Mouse (Mus musculus): ENCODE measurements around the gene B3gnt8.

B3gnt8 gene

GRCm38 (mm10) chr7:25657785-25658184, 31.3 kb downstream of the B3gnt8 start:
- DNase-seq (ENCODE audit: low spot score in 2 of 2): no peak

- DNase-seq (ENCODE audit: low spot score in 2 of 2): peak; percentile 100
These were observed 32.4 kb downstream of the B3gnt8 start, which contains the start of the genes Bckdha and Exosc5 for GRCm38 (mm10) chr7:25658657-25659472. Bckdha (minus strand) TSS chr7:25658981. Exosc5 (plus strand) TSS chr7:25659164.

- no peak for DNase-seq (ENCODE audit: low spot score in 2 of 2)
These were observed 39.9 kb downstream of the B3gnt8 start for GRCm38 (mm10) chr7:25666381-25666780.

- no peak for DNase-seq (ENCODE audit: low spot score in 2 of 2)
These were observed 42.7 kb downstream of the B3gnt8 start for GRCm38 (mm10) chr7:25669158-25669557.

GRCm38 (mm10) chr7:25669631-25670030, 43.2 kb downstream of the B3gnt8 start:
- no peak for DNase-seq (ENCODE audit: low spot score in 2 of 2)

DNA sequence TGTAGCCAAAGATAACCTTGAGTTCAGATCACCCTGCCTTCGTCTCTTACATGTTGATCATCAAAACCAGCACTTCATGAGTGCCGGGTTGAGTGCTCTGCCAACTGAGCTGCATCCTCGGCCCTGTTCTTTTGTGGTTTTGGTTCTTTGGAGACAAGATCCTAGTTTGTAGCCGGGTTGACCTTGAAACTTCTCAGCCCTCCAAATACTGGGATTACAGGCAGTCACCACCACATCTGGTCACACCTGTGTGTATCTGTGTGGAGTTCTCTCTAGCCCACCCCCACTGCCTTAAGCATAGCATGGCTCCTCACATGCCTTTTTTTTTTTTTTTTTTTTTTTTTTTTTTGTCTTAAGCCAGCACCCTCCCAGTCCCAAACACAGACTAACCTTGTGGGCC, 43.6 kb downstream of the B3gnt8 start:
- no peak for DNase-seq (ENCODE audit: low spot score in 2 of 2)

GRCm38 (mm10) chr7:25671686-25672085, 45.2 kb downstream of the B3gnt8 start:
- no peak for DNase-seq (ENCODE audit: low spot score in 2 of 2)

- DNase-seq (ENCODE audit: low spot score in 2 of 2): no peak
These were observed 46.0 kb downstream of the B3gnt8 start for GRCm38 (mm10) chr7:25672442-25672841.

DNA sequence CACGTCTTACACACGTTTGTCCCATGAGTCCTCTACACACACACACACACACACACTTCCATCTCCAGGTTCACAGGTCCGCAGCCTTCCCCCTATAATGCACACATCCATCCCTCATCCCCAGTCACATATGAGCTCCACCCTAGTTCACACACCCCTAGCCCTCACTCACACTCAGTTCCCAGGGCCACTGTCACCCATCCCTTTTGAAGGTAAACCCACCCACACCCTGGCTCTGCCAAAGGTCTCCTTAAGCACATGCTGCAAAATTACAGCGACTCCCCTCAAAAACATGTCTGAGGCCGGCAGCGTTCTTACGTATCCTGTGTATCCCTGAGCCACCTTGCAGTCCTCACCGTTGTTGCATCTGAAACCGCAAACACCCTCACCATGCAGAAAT, 47.8 kb downstream of the B3gnt8 start:
- DNase-seq (ENCODE audit: low spot score in 2 of 2): no peak

DNA sequence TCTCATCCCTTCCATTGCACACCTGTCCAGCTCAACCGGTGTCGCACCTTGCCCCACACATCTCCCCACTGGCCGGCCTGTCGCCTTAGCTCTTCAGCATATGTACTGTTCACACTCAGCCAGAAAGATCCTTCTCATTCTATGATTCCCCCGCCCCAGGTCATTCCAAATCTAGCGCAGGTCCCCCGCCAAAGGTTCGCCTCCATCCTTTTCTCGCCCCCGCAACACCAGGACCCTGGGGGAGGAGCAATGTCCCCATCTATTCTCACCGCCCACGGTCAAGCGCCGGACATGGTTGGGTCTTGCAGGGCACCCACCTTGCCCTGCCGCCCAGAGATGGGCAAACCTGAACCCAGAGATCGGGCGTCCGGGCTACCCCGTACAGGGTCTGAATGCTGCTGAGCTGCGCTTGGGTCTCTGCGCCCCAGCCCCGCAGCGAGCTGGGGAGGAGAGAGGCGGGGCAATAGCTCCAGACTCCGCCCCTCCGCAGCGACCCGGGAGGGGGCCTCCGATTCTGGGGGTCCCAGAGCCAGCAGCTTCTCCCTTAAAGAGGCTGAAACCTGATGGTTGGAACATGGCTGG, 48.4 kb downstream of the B3gnt8 start, which contains the start of gene Tmem91:
Gene Tmem91 (minus strand): TSS at position 448 of the 582 bp plus-strand sequence.
- peak in 1 of 2 experiments; percentile 59 for DNase-seq (ENCODE audit: low spot score in 2 of 2)

- DNase-seq (ENCODE audit: low spot score in 2 of 2): no peak
These were observed 49.0 kb downstream of the B3gnt8 start for GRCm38 (mm10) chr7:25675405-25675804.

- peak; percentile 95 to 96 for DNase-seq (ENCODE audit: low spot score in 2 of 2)
These were observed 49.8 kb downstream of the B3gnt8 start for GRCm38 (mm10) chr7:25676085-25676781.

GRCm38 (mm10) chr7:25677013-25677412, 50.6 kb downstream of the B3gnt8 start:
- DNase-seq (ENCODE audit: low spot score in 2 of 2): no peak

GRCm38 (mm10) chr7:25679971-25680370, 53.5 kb downstream of the B3gnt8 start:
- DNase-seq (ENCODE audit: low spot score in 2 of 2): no peak

GRCm38 (mm10) chr7:25680514-25681258, 54.2 kb downstream of the B3gnt8 start, which contains the start of gene B9d2:
B9d2 (plus strand) TSS chr7:25680780.
- DNase-seq (ENCODE audit: low spot score in 2 of 2): peak; percentile 95 to 96

DNA sequence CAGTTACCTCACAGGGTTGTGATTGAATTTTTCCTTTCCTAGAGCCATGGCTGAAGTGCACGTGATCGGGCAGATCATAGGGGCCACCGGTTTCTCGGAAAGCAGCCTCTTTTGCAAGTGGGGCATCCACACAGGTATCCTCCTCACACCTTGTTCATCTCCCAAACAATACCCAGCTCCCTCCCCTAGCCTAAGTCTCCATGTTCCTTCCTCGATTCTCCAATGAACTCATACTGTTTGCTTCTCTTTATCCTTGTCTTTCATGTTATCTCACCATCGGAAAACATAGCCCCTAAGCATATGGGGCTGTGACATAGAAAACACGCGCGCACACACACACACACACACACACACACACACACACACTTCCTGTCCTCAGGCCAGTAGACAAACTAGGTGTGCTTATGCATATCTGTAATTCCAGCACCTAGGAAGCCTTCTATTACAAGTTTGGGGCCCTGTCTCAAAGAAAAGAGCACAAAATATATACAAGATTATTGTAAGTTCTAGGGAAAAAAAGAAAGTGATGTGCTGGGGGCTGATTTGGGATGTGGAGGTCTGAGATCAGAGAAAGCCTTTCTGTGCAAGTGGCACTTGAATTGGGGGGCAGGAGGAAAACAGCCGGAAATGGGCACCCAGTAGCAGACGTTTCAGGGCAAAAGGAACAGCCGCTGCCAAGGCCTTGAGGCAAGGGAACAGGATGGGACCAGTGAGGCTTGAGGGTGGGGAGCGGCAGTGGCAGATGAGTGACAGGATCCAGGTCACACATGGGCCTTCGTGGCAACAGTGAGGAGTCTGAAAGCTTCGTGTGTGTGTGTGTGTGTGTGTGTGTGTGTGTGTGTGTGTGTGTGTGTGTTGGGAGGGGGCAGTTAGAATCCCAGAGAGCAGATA, 55.1 kb downstream of the B3gnt8 start:
- no peak for DNase-seq (ENCODE audit: low spot score in 2 of 2)

DNA sequence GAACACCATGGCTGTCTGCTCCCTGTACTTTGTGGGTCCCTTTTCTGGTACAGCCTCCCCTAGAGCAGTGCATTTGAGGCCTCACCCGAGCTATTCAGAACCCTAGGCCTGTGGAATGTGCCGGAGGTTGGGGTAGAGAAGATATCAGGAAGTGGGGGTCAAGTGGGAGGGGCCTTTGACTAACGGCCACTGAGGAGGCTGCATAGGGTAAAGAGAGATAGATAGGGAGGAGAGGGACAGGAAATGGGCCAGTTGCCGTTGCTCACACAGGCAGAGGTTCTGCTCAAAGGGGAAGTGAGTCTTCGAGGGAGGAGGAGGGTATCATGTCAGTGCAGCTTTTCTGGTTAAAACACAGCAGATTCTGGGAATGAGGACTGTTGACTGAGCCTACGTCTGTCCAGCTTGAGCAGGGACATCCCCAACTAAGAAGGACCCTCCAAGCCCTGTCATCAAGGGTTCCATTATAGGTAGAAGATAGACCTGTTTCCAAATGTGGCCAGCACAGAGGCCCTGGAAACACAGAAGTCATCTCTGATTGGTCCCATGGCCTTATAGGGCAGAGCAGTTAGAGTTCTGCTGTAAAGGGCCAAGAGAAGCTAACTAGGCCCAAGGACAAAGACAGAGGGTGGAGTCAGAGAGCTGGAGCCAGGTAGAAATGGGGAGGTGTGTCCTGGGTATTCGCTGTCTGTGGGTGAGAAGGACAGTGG, 57.2 kb downstream of the B3gnt8 start:
- DNase-seq (ENCODE audit: low spot score in 2 of 2): no peak

DNA sequence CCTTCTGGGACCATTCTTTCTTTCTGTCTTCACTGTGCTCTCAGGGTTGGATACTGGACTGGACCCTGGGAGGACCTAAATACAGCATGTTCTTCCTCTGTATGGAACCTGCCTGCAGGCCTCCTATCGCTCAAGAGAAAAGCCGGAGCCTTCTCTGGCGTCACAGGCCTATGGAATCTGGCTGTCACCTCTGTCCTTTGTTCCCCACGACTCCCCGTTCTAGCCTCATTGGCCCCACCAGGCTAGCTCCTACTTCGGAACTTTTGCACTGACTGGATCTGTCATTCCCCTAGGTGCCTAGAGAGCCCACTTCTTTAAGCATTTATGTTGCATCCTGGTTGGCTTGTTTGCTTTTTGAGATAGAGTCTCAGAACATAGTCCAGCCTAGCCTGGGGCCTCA, 58.2 kb downstream of the B3gnt8 start:
- DNase-seq (ENCODE audit: low spot score in 2 of 2): no peak
